ENCODE assay signal across 12 mouse cellular contexts in the genomic region with DNA sequence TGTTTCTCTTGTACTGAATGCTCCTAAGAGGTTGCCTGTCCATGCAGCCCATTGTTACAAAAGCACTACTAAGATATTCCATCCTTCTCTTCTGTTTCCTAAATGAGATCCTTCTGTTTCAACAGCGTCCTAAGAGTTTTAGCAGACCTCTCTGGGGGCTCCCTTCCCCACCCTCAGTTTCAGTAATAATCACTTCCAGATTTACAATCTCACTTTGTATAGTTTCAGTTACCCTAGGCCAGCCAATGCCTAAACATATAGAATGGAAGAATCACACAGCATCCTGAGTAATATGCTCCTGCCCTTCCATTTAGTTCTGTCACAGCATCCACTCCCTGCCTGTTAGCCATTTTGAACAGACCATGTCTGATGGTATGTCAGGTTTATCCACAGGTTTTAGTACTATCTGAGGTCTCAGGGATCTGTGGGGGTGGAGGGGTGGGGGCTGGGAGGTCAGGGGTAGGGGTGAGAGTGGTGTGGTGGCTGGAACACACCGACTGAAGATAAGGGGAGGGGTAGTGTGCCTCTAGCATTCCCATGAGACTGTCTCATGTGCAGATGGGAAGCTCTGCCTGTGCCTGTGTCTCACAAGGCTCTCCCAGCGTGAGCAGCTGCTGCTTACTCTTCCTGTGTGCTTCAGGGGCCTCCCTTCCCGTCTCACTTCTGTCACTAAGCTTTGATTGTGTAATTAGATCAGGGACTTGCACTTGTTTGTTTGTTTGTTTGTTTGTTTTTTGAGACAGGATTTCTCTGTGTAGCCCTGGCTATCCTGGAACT. TPM values are rescaled to one million over a fixed set of nuclear protein-coding genes. Genes with fewer than 3 reads are reported as not detected.
DNase-seq lines count a peak whose midpoint lies in the region; ATAC-seq and TF ChIP-seq lines count a peak whose summit lies in the region.
"Had no signal": no experiment of that assay in that cellular context is flagged by ENCODE, and none has a peak within 500 bp of the region (broad histone marks: within the 10 kb centered on the region; RNA-seq: fewer than 3 reads in every experiment).

No protein-coding gene starts in this region.

- TF ChIP-seq CTCF in midbrain, postnatal 0 days (IDR thresholded peaks at IDR 0.05), result no peak

- H3K4me2 ChIP-seq in hindbrain, embryonic 11.5 days (replicated peaks; ENCODE audit: low read depth, low read length), result no peak overlapping the region
- H3K4me2 ChIP-seq in hindbrain, embryonic 14.5 days (replicated peaks), result no peak overlapping the region
- H3K4me2 ChIP-seq in midbrain, postnatal 0 days (ENCODE audit: low read depth, low read length, poor library complexity, severe bottlenecking), result no peak overlapping the region
- H3K4me2 ChIP-seq: heart, embryonic 11.5 days had no signal

- no peaks in the 10 kb centered on the region for H3K36me3 ChIP-seq in hindbrain, embryonic 11.5 days (ENCODE audit: control insufficient read depth, insufficient read depth, low read length)
- no peaks in the 10 kb centered on the region for H3K36me3 ChIP-seq in hindbrain, embryonic 14.5 days (replicated peaks; ENCODE audit: control insufficient read depth, insufficient read depth)
- H3K36me3 ChIP-seq in midbrain, postnatal 0 days (ENCODE audit: insufficient read depth, low read length), result no peaks in the 10 kb centered on the region

- peak; percentile 5 for DNase-seq in hindbrain, embryonic 11.5 days (ENCODE audit: low spot score)
- DNase-seq in hindbrain, embryonic 14.5 days (ENCODE audit: low spot score), result no peak
- DNase-seq in thymus, postnatal 14 days, result peak; percentile 7
- no peak for DNase-seq in thymus, postnatal 25 days
- DNase-seq in forelimb bud, embryonic 11.5 days (ENCODE audit: low read depth, low spot score), result peak; percentile 48
- peak; percentile 12 for DNase-seq in midbrain, postnatal 0 days (ENCODE audit: low spot score)
- no peak for DNase-seq in testis, postnatal 14 days (ENCODE audit: low spot score)
- DNase-seq in Muller cell, postnatal 12 days (ENCODE audit: inconsistent ontology term), result no peak
- DNase-seq: cerebellum, adult 18-20 months; gastrocnemius, postnatal 25 days; heart, postnatal 36 days had no signal

- peaks cover 4% of the 10 kb centered on the region for H3K4me1 ChIP-seq in hindbrain, embryonic 11.5 days (replicated peaks; ENCODE audit: control insufficient read depth, insufficient read depth, low read length)
- no peaks in the 10 kb centered on the region for H3K4me1 ChIP-seq in hindbrain, embryonic 14.5 days (replicated peaks; ENCODE audit: control insufficient read depth, insufficient read depth, low read length)
- no peaks in the 10 kb centered on the region for H3K4me1 ChIP-seq in midbrain, postnatal 0 days (ENCODE audit: insufficient read depth, low read length)

- no peak overlapping the region for H3K27ac ChIP-seq in hindbrain, embryonic 11.5 days (ENCODE audit: low read depth, low read length)
- no peak overlapping the region for H3K27ac ChIP-seq in hindbrain, embryonic 14.5 days
- H3K27ac ChIP-seq in midbrain, postnatal 0 days (ENCODE audit: low read depth, low read length), result no peak overlapping the region

- peak; percentile 43 for ATAC-seq in hindbrain, embryonic 11.5 days (ENCODE audit: low FRiP score)
- no peak; the same call in 1 of the 2 replicates for ATAC-seq in hindbrain, embryonic 14.5 days (ENCODE audit: low FRiP score)
- no peak for ATAC-seq in midbrain, postnatal 0 days (ENCODE audit: low FRiP score)

- H3K4me3 ChIP-seq in hindbrain, embryonic 11.5 days (ENCODE audit: low read depth, low read length), result no peak overlapping the region
- no peak overlapping the region for H3K4me3 ChIP-seq in hindbrain, embryonic 14.5 days (replicated peaks; ENCODE audit: low read length)
- no peak overlapping the region for H3K4me3 ChIP-seq in midbrain, postnatal 0 days (ENCODE audit: low read depth, low read length)

- no peaks in the 10 kb centered on the region for H3K9me3 ChIP-seq in hindbrain, embryonic 11.5 days (ENCODE audit: control insufficient read depth, low read length)
- no peaks in the 10 kb centered on the region for H3K9me3 ChIP-seq in hindbrain, embryonic 14.5 days (ENCODE audit: control insufficient read depth, low read length)
- no peaks in the 10 kb centered on the region for H3K9me3 ChIP-seq in midbrain, postnatal 0 days (ENCODE audit: low read length)

- H3K9ac ChIP-seq in hindbrain, embryonic 11.5 days (ENCODE audit: low read depth, low read length), result no peak overlapping the region
- H3K9ac ChIP-seq in hindbrain, embryonic 14.5 days, result no peak overlapping the region
- no peak overlapping the region for H3K9ac ChIP-seq in midbrain, postnatal 0 days (replicated peaks; ENCODE audit: low read length, poor library complexity, severe bottlenecking)

- 31% methylated on average over 4 of the region's 4 CpGs for WGBS in hindbrain, embryonic 11.5 days
- WGBS in hindbrain, embryonic 14.5 days, result 28% methylated on average over 4 of the region's 4 CpGs
- WGBS in midbrain, postnatal 0 days, result 46% methylated on average over 4 of the region's 4 CpGs

- peaks cover 15% of the 10 kb centered on the region for H3K27me3 ChIP-seq in hindbrain, embryonic 11.5 days (ENCODE audit: control insufficient read depth, insufficient read depth, low read length)
- peaks cover 28% of the 10 kb centered on the region for H3K27me3 ChIP-seq in hindbrain, embryonic 14.5 days (ENCODE audit: control insufficient read depth, insufficient read depth, low read length)
- H3K27me3 ChIP-seq in midbrain, postnatal 0 days (ENCODE audit: insufficient read depth, low read length), result no peaks in the 10 kb centered on the region

RNA-seq across cellular contexts. Expression of gene Prrg4, which starts 2.9 kb away (rescaled TPM):
- 0.39 and 1.4 TPM in 2 replicates for polyA plus RNA-seq in hindbrain, embryonic 11.5 days (2014; fragmentation: Nextera tagmentation; extraction: Ambion mirVana)
- polyA plus RNA-seq in hindbrain, embryonic 14.5 days (2014; fragmentation: Nextera tagmentation; extraction: Ambion mirVana), result 0.53 and 0.94 TPM in 2 replicates
- total RNA-seq in midbrain, postnatal 0 days (2014; rRNA removed), result 1.5 and 3.9 TPM in 2 replicates
- polyA plus RNA-seq in midbrain, postnatal 0 days (2015; fragmentation: Nextera tagmentation; extraction: Ambion mirVana), result 0.58 and 0.98 TPM in 2 replicates

RNA-seq across cellular contexts. Expression of gene Ccdc73, which starts 20.8 kb away (rescaled TPM):
- 5.8 and 7.6 TPM in 2 replicates for polyA plus RNA-seq in hindbrain, embryonic 11.5 days (2014; fragmentation: Nextera tagmentation; extraction: Ambion mirVana)
- 7.2 and 7.6 TPM in 2 replicates for polyA plus RNA-seq in hindbrain, embryonic 14.5 days (2014; fragmentation: Nextera tagmentation; extraction: Ambion mirVana)
- total RNA-seq in midbrain, postnatal 0 days (2014; rRNA removed), result 0.71 TPM in 1 of 2 replicates, not detected in the other
- 4.5 and 4.9 TPM in 2 replicates for polyA plus RNA-seq in midbrain, postnatal 0 days (2015; fragmentation: Nextera tagmentation; extraction: Ambion mirVana)

RNA-seq across cellular contexts. Expression of gene Qser1, which starts 30.3 kb away (rescaled TPM):
- polyA plus RNA-seq in hindbrain, embryonic 11.5 days (2014; fragmentation: Nextera tagmentation; extraction: Ambion mirVana), result 14.1 and 19.6 TPM in 2 replicates
- polyA plus RNA-seq in hindbrain, embryonic 14.5 days (2014; fragmentation: Nextera tagmentation; extraction: Ambion mirVana), result 11.1 and 11.3 TPM in 2 replicates
- total RNA-seq in midbrain, postnatal 0 days (2014; rRNA removed), result 14.1 TPM in 2 replicates
- 2.9 and 3.4 TPM in 2 replicates for polyA plus RNA-seq in midbrain, postnatal 0 days (2015; fragmentation: Nextera tagmentation; extraction: Ambion mirVana)

Comparison
In these comparisons a context has a peak if more than half of its experiments do, and no peak if none do; other contexts are left out.
1. DNase-seq: peak in hindbrain, embryonic 11.5 days (single experiment), thymus, postnatal 14 days (single experiment), forelimb bud, embryonic 11.5 days (single experiment) and midbrain, postnatal 0 days (single experiment); none in hindbrain, embryonic 14.5 days (single experiment), thymus, postnatal 25 days (single experiment), testis, postnatal 14 days (single experiment) and Muller cell, postnatal 12 days (single experiment).